Mouse (Mus musculus) embryonic facial prominence, embryonic 11.5 days (tissue): Measurements from ENCODE around the gene Kif3b. TPM values are rescaled to one million over a fixed set of nuclear protein-coding genes. Genes with fewer than 3 reads are reported as not detected.

ENCODE experiments used
- ATAC-seq: fragments of 200-750 bp; cut with Nextera tagmentation; replicated peaks from 2 replicates; pipeline ENCODE4 v1.8.0; 2017; ENCODE audit warnings: low read depth; ENCODE audit not compliant: insufficient number of reproducible peaks, low FRiP score, low TSS enrichment
- DNase-seq: peaks from one replicate; pipeline ENCODE4 v3.0.0-alpha.2; 2015; ENCODE audit warnings: low spot score
- H3K27ac ChIP-seq: fragments of 300-500 bp; sonication (generic); replicated peaks from 2 replicates; pipeline ENCODE4 v1.5.1; 2014; ENCODE audit warnings: mild to moderate bottlenecking, low read depth, low read length, control low read depth
- H3K27me3 ChIP-seq: fragments of 300-500 bp; sonication (generic); 2 replicates; pipeline ENCODE4 v1.6.1; 2014; ENCODE audit warnings: mild to moderate bottlenecking, low read length, moderate library complexity, mixed read lengths; ENCODE audit not compliant: control insufficient read depth, insufficient read depth
- H3K36me3 ChIP-seq: fragments of 300-500 bp; sonication (generic); replicated peaks from 2 replicates; pipeline ENCODE4 v1.6.1; 2014; ENCODE audit warnings: low read depth, mild to moderate bottlenecking, low read length, moderate library complexity, mixed read lengths; ENCODE audit not compliant: control insufficient read depth, insufficient read depth
- H3K4me1 ChIP-seq: fragments of 300-500 bp; sonication (generic); 2 replicates; pipeline ENCODE4 v1.6.1; 2014; ENCODE audit warnings: low read length, mixed read lengths; ENCODE audit not compliant: control insufficient read depth, insufficient read depth
- H3K4me2 ChIP-seq: fragments of 300-500 bp; sonication (generic); 2 replicates; pipeline ENCODE4 v1.6.1; 2014; ENCODE audit warnings: low read depth, mild to moderate bottlenecking, control low read depth, low read length, moderate library complexity
- H3K4me3 ChIP-seq: fragments of 300-500 bp; sonication (generic); 2 replicates; pipeline ENCODE4 v1.5.1; 2014; ENCODE audit warnings: low read depth, low read length, control low read depth
- H3K9ac ChIP-seq: fragments of 300-500 bp; sonication (generic); replicated peaks from 2 replicates; pipeline ENCODE4 v1.6.1; 2014; ENCODE audit warnings: mild to moderate bottlenecking, control low read depth, low read length
- H3K9me3 ChIP-seq: fragments of 300-500 bp; sonication (generic); replicated peaks from 2 replicates; pipeline ENCODE4 v1.6.1; 2016; ENCODE audit warnings: mild to moderate bottlenecking, low read length, inconsistent platforms, mixed read lengths; ENCODE audit not compliant: control insufficient read depth
- WGBS: fragments of 180-500 bp; shearing (Covaris S2); extraction: QIAGEN DNeasy Blood & Tissue Kit; methylation state at CpG from one replicate; pipeline ENCODE4 v1.1.7; 2014; 5-methylcytosine and 5-hydroxymethylcytosine counted together
- polyA plus RNA-seq: library from polyadenylated mRNA; unstranded; fragments of >200 nt; fragmentation: Nextera tagmentation; extraction: Ambion mirVana; gene quantifications from 2 replicates; pipeline ENCODE4 v1.2.1, GENCODE M21; 2014

Gene Kif3b
- polyA plus RNA-seq, 1 experiment from 2014 or later, result 7.6 TPM

DNA sequence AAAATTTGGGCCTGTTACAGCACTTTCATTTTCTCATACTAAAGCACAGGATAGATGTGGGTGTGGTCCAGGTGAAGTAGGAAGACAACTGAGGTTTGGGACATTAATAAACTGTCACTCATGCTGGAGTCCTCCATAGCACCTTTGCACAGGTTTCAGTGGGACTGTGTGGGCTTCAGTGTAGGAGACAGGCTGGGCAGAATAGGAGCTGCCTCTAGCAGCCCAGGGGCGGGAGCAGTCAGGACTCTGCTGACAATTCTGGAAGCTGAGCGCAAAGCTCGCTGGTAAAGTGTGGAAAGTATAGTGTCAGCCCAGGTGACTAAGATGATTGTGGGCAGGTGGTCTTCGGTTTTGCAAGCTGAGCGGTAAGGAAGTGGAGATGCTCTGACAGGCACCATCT lies 9.9 kb downstream of the Kif3b start:
- WGBS, result 92% methylated on average over 5 of the region's 5 CpGs

GRCm38 (mm10) chr2:153305240-153305639 lies 14.0 kb downstream of the Kif3b start:
- H3K36me3 ChIP-seq, result no peaks in the 10 kb centered on the region

More for the DNA sequence above, 9.9 kb downstream of the Kif3b start:
- no peak overlapping the region for H3K27ac ChIP-seq
- no peaks in the 10 kb centered on the region for H3K9me3 ChIP-seq
- no peaks in the 10 kb centered on the region for H3K4me1 ChIP-seq
- no peak overlapping the region for H3K4me2 ChIP-seq
- H3K4me3 ChIP-seq, result no peak overlapping the region
- no peak overlapping the region for H3K9ac ChIP-seq
- DNase-seq (no peak), ATAC-seq (no peak)
- no peaks in the 10 kb centered on the region for H3K27me3 ChIP-seq
- H3K36me3 ChIP-seq, result no peaks in the 10 kb centered on the region

DNA sequence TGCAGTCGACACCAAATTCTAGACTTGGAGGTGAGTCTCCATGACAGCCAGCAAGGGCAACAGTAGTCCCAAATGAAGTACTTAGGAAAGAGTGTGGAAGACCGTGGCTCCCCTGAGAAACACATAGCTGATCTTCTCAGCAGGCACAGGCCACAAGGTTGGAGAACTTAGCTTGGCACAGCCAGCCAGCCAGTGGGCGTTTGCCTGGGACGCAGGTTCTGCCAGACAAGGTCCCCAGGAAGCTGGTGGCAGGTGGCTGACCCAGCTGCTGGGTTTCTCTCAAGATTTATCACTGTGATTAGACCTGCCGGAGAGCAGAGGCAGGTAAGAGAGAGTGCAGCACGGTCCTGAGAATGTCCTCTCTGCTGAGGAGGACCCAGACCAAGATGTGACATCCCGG lies 17.4 kb downstream of the Kif3b start:
- no peak for DNase-seq
- Histone ChIP-seq H3K36me3 (no peaks in the 10 kb centered on the region), H3K4me1 (no peaks in the 10 kb centered on the region), H3K4me2 (no peak overlapping the region), H3K9ac (no peak overlapping the region), H3K27ac (no peak overlapping the region), H3K4me3 (no peak overlapping the region), H3K9me3 (no peaks in the 10 kb centered on the region), H3K27me3 (no peaks in the 10 kb centered on the region)
- no peak for ATAC-seq
- 85% methylated on average over 7 of the region's 7 CpGs for WGBS

More at GRCm38 (mm10) chr2:153305240-153305639, 14.0 kb downstream of the Kif3b start:
- Histone ChIP-seq H3K9ac (no peak overlapping the region), H3K27me3 (no peaks in the 10 kb centered on the region), H3K4me2 (no peak overlapping the region), H3K4me3 (no peak overlapping the region), H3K4me1 (no peaks in the 10 kb centered on the region), H3K9me3 (no peaks in the 10 kb centered on the region), H3K27ac (no peak overlapping the region)
- ATAC-seq (no peak), DNase-seq (no peak)
- 84% methylated on average over 6 of the region's 6 CpGs for WGBS

DNA sequence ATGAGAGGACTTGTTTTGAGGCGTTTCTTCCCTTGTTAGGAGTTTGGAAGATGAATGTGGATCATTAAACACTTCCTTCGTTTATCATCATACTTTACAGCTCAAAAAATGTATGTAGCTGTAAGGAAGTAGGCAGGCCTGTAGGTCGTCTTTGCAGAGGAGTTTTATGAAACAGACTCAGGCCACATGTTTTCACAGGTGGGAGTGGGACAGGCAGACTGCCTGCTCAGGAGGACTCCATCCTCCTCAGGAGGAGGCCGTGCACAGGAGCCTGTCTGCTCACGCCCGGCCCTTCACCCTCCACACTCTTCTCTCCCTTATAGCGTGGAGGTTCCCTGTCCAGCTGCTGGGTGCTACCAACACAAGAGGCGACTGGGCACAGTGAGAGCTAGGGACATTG lies 17.9 kb downstream of the Kif3b start:
- Histone ChIP-seq H3K4me1 (no peaks in the 10 kb centered on the region), H3K27ac (no peak overlapping the region), H3K9ac (no peak overlapping the region), H3K9me3 (no peaks in the 10 kb centered on the region), H3K4me2 (no peak overlapping the region), H3K4me3 (no peak overlapping the region), H3K36me3 (no peaks in the 10 kb centered on the region), H3K27me3 (no peaks in the 10 kb centered on the region)
- DNase-seq (no peak), ATAC-seq (no peak)
- 77% methylated on average over 8 of the region's 8 CpGs for WGBS

- Histone ChIP-seq H3K27ac (no peak overlapping the region), H3K4me3 (no peak overlapping the region), H3K36me3 (no peaks in the 10 kb centered on the region), H3K4me1 (no peaks in the 10 kb centered on the region), H3K9me3 (no peaks in the 10 kb centered on the region), H3K27me3 (no peaks in the 10 kb centered on the region), H3K9ac (no peak overlapping the region), H3K4me2 (no peak overlapping the region)
- DNase-seq (no peak), ATAC-seq (no peak)
- 92% methylated on average over 6 of the region's 6 CpGs for WGBS
Observed at GRCm38 (mm10) chr2:153310228-153310627, 19.0 kb downstream of the Kif3b start.

DNA sequence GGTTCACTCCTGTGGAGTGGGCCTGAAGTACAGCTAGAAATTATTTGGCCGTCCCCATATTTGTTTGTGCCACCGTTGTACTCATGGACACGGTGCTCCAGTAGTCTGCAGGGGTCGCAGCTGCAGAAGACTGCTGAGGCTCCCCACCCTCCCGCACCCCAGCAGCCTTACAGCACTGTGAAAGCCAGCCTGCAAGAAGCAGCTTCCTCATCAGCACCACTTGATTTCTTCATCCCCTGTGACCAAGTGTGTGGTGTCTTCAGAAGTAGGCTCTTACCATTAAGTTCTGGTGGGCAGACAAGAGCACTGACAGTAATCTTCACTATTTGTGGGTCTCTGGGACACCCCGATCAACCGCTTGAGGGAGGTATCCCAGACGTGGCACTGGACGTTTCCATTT lies 21.7 kb downstream of the Kif3b start:
- Histone ChIP-seq H3K27ac (no peak overlapping the region), H3K4me1 (no peaks in the 10 kb centered on the region), H3K9ac (no peak overlapping the region), H3K4me2 (no peak overlapping the region), H3K27me3 (no peaks in the 10 kb centered on the region), H3K36me3 (no peaks in the 10 kb centered on the region), H3K9me3 (no peaks in the 10 kb centered on the region), H3K4me3 (no peak overlapping the region)
- ATAC-seq (no peak), DNase-seq (no peak)
- WGBS, result 87% methylated on average over 9 of the region's 9 CpGs

GRCm38 (mm10) chr2:153318408-153318807 lies 27.2 kb downstream of the Kif3b start:
- Histone ChIP-seq H3K27ac (no peak overlapping the region), H3K9ac (no peak overlapping the region), H3K4me3 (no peak overlapping the region), H3K36me3 (peaks cover 8% of the 10 kb centered on the region), H3K9me3 (no peaks in the 10 kb centered on the region), H3K4me1 (no peaks in the 10 kb centered on the region), H3K27me3 (no peaks in the 10 kb centered on the region), H3K4me2 (no peak overlapping the region)
- 93% methylated on average over 4 of the region's 4 CpGs for WGBS
- DNase-seq (no peak), ATAC-seq (no peak)

- no peak for ATAC-seq
- H3K36me3 ChIP-seq, result peaks cover 8% of the 10 kb centered on the region
- WGBS, result 87% methylated on average over 8 of the region's 8 CpGs
Observed at GRCm38 (mm10) chr2:153319036-153319643, 27.9 kb downstream of the Kif3b start.

More at GRCm38 (mm10) chr2:153319036-153319643, 27.9 kb downstream of the Kif3b start:
- Histone ChIP-seq H3K4me1 (no peaks in the 10 kb centered on the region), H3K9me3 (no peaks in the 10 kb centered on the region), H3K4me3 (no peak overlapping the region), H3K4me2 (no peak overlapping the region), H3K9ac (no peak overlapping the region), H3K27me3 (no peaks in the 10 kb centered on the region), H3K27ac (no peak overlapping the region)
- no peak for DNase-seq
